Mouse (Mus musculus): Measurements from ENCODE around the gene Diexf. TPM values are rescaled to one million over a fixed set of nuclear protein-coding genes. Genes with fewer than 3 reads are reported as not detected.

Diexf gene
- total RNA-seq, 1 experiment, result 25.6 TPM

DNA sequence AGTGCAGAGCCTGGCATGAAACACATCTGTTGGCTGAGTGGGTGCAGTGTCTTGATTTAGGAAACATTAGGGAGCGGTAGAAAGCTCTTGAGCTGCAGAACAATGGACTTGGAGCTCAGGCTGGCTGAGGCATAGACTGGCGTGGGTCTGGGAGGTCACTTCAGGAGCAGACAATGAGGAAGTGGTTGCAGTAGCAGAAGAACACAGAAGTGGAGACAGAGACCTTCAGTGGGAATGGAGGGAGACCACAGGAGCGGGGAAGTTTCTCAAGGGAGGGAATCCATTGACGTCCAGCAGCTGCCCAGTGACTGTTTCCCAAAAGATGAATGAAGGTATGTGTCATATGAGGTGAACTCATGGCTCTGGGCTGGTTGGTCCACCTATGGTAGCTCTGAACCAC lies 15.0 kb upstream of the Diexf start:
- DNase-seq (ENCODE audit: low read depth, low spot score), result no peak
- TF ChIP-seq HCFC1 (IDR thresholded peaks at IDR 0.05; ENCODE audit: borderline replicate concordance, insufficient read depth, low read length), result no peak
- no peak for TF ChIP-seq ZC3H11A (IDR thresholded peaks at IDR 0.05; ENCODE audit: borderline replicate concordance, low read depth, low read length)
- no peak for TF ChIP-seq CHD2 (IDR thresholded peaks at IDR 0.05; ENCODE audit: low read depth, low read length)
- TF ChIP-seq ZNF384 (IDR thresholded peaks at IDR 0.05; ENCODE audit: low read depth, low read length), result no peak
- no peak for TF ChIP-seq MAFK (IDR thresholded peaks at IDR 0.05; ENCODE audit: insufficient read depth, low read depth, low read length)
- Histone ChIP-seq H3K9me3 (ENCODE audit: control insufficient read depth, insufficient read depth, low read depth, low read length) (no peaks in the 10 kb centered on the region), H3K9ac (ENCODE audit: insufficient read depth, low read depth, low read length, poor library complexity, severe bottlenecking) (no peak overlapping the region), H3K36me3 (ENCODE audit: control insufficient read depth, insufficient read depth, low read length, poor library complexity, severe bottlenecking) (no peaks in the 10 kb centered on the region), H3K27ac (ENCODE audit: insufficient read depth, low read depth, low read length, poor library complexity, severe bottlenecking) (no peak overlapping the region), H3K4me3 (ENCODE audit: insufficient read depth in 1 of 2, low read depth in 1 of 2, low read length in 2 of 2, poor library complexity in 1 of 2, severe bottlenecking in 1 of 2) (no peak overlapping the region), H3K4me1 (ENCODE audit: control insufficient read depth in 2 of 2, insufficient read depth in 2 of 2, low read length in 2 of 2, poor library complexity in 1 of 2) (no peaks in the 10 kb centered on the region)
- in situ Hi-C loops (cut with MboI; ENCODE audit: low sequenced_read_pairs in 2 of 2, unreplicated experiment in 2 of 2), result no loop called here

DNA sequence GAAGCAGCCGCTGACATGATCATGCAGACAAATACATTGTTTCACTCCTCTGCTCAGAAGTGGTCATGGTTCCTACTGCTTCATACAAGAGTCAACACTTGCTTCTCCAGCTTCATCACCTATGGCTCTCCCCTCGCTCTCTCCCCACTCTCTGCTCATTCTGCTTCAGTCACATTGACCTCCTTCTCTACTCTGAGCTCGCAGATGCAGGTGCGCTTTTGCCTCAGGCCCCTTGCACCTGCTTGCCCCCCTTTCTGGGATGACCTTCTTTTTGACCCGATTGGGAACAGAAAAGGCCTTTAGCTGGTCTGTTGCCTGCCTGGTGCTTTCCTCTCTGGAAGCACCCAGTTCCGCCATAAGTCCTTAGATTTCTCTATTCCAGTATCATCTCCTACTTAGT lies 14.4 kb upstream of the Diexf start:
- no peak for TF ChIP-seq ZC3H11A (IDR thresholded peaks at IDR 0.05; ENCODE audit: borderline replicate concordance, low read depth, low read length)
- TF ChIP-seq MAFK (IDR thresholded peaks at IDR 0.05; ENCODE audit: insufficient read depth, low read depth, low read length), result no peak
- TF ChIP-seq HCFC1 (IDR thresholded peaks at IDR 0.05; ENCODE audit: borderline replicate concordance, insufficient read depth, low read length), result no peak
- TF ChIP-seq ZNF384 (IDR thresholded peaks at IDR 0.05; ENCODE audit: low read depth, low read length), result no peak
- TF ChIP-seq CHD2 (IDR thresholded peaks at IDR 0.05; ENCODE audit: low read depth, low read length), result no peak
- Histone ChIP-seq H3K36me3 (ENCODE audit: control insufficient read depth, insufficient read depth, low read length, poor library complexity, severe bottlenecking) (no peaks in the 10 kb centered on the region), H3K27ac (ENCODE audit: insufficient read depth, low read depth, low read length, poor library complexity, severe bottlenecking) (no peak overlapping the region), H3K9ac (ENCODE audit: insufficient read depth, low read depth, low read length, poor library complexity, severe bottlenecking) (no peak overlapping the region), H3K4me3 (ENCODE audit: insufficient read depth in 1 of 2, low read depth in 1 of 2, low read length in 2 of 2, poor library complexity in 1 of 2, severe bottlenecking in 1 of 2) (no peak overlapping the region), H3K4me1 (ENCODE audit: control insufficient read depth in 2 of 2, insufficient read depth in 2 of 2, low read length in 2 of 2, poor library complexity in 1 of 2) (no peaks in the 10 kb centered on the region; a peak in 1 of 4 replicates), H3K9me3 (ENCODE audit: control insufficient read depth, insufficient read depth, low read depth, low read length) (no peaks in the 10 kb centered on the region)
- no peak for DNase-seq (ENCODE audit: low read depth, low spot score)
- in situ Hi-C loops (cut with MboI; ENCODE audit: low sequenced_read_pairs in 2 of 2, unreplicated experiment in 2 of 2), result no loop called here

DNA sequence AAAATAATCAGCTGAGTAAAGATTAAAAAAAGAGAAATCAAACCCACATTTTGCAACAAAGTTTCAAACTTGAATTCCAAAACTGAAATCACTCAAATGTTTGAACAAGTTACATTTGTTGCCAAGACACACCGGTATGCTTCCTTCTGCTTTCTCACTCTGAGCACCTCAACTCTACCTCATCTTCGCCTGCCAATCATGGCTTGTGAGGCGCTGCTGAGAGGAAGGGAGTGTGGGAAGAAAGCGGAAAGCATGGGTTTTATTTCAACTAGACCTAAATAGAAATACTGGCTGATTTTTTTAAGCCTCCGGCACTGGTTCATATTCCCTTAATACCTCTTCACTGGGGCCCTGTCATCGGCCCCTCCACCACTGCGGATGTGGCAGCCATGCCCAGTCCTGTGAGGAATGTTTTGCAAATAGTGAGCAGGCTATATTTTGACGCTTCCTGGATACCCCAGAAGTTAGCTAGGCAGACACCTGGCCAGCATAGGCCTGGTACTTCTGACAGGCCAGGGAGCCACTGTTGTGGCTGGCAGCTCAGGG lies 12.5 kb upstream of the Diexf start:
- H3K9me3 ChIP-seq (ENCODE audit: control insufficient read depth, insufficient read depth, low read depth, low read length), result no peaks in the 10 kb centered on the region
- no peak overlapping the region for H3K27ac ChIP-seq (ENCODE audit: insufficient read depth, low read depth, low read length, poor library complexity, severe bottlenecking)
- H3K4me3 ChIP-seq (ENCODE audit: insufficient read depth in 1 of 2, low read depth in 1 of 2, low read length in 2 of 2, poor library complexity in 1 of 2, severe bottlenecking in 1 of 2), result no peak overlapping the region
- DNase-seq (ENCODE audit: low read depth, low spot score), result no peak
- no peak overlapping the region for H3K9ac ChIP-seq (ENCODE audit: insufficient read depth, low read depth, low read length, poor library complexity, severe bottlenecking)
- no peaks in the 10 kb centered on the region; a peak in 1 of 4 replicates for H3K4me1 ChIP-seq (ENCODE audit: control insufficient read depth in 2 of 2, insufficient read depth in 2 of 2, low read length in 2 of 2, poor library complexity in 1 of 2)
- H3K36me3 ChIP-seq (ENCODE audit: control insufficient read depth, insufficient read depth, low read length, poor library complexity, severe bottlenecking), result no peaks in the 10 kb centered on the region
- TF ChIP-seq ZC3H11A (IDR thresholded peaks at IDR 0.05; ENCODE audit: borderline replicate concordance, low read depth, low read length) (no peak), MAFK (IDR thresholded peaks at IDR 0.05; ENCODE audit: insufficient read depth, low read depth, low read length) (no peak), CHD2 (IDR thresholded peaks at IDR 0.05; ENCODE audit: low read depth, low read length) (no peak), HCFC1 (IDR thresholded peaks at IDR 0.05; ENCODE audit: borderline replicate concordance, insufficient read depth, low read length) (no peak), ZNF384 (IDR thresholded peaks at IDR 0.05; ENCODE audit: low read depth, low read length) (no peak)
- in situ Hi-C loops (cut with MboI; ENCODE audit: low sequenced_read_pairs in 2 of 2, unreplicated experiment in 2 of 2), result no loop called here

DNA sequence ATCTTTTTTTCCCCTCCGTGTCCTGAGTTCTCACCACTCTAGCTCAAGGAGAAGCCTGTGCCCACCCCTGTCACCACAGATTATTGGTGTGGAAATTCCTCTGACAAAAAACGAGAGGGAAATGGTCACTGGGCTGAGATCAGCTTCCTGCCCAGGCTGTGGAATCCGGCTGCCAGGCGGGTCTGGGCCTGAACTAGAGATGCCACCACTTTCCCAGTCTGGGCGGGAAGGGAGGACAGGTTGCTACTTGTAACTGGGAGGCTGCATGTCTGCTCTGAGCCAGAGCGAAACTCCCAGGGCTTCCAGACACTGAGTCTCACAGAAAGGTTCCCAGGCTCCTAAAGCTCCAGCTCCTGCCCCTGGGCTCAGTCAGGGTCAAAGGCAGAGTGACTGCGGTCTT lies 11.0 kb upstream of the Diexf start:
- no peak for TF ChIP-seq MAFK (IDR thresholded peaks at IDR 0.05; ENCODE audit: insufficient read depth, low read depth, low read length)
- no peak for TF ChIP-seq ZC3H11A (IDR thresholded peaks at IDR 0.05; ENCODE audit: borderline replicate concordance, low read depth, low read length)
- no peak for TF ChIP-seq CHD2 (IDR thresholded peaks at IDR 0.05; ENCODE audit: low read depth, low read length)
- TF ChIP-seq HCFC1 (IDR thresholded peaks at IDR 0.05; ENCODE audit: borderline replicate concordance, insufficient read depth, low read length), result no peak
- no peak for TF ChIP-seq ZNF384 (IDR thresholded peaks at IDR 0.05; ENCODE audit: low read depth, low read length)
- Histone ChIP-seq H3K36me3 (ENCODE audit: control insufficient read depth, insufficient read depth, low read length, poor library complexity, severe bottlenecking) (no peaks in the 10 kb centered on the region), H3K4me1 (ENCODE audit: control insufficient read depth in 2 of 2, insufficient read depth in 2 of 2, low read length in 2 of 2, poor library complexity in 1 of 2) (no peaks in the 10 kb centered on the region; a peak in 1 of 4 replicates), H3K4me3 (ENCODE audit: insufficient read depth in 1 of 2, low read depth in 1 of 2, low read length in 2 of 2, poor library complexity in 1 of 2, severe bottlenecking in 1 of 2) (no peak overlapping the region), H3K9me3 (ENCODE audit: control insufficient read depth, insufficient read depth, low read depth, low read length) (no peaks in the 10 kb centered on the region), H3K27ac (ENCODE audit: insufficient read depth, low read depth, low read length, poor library complexity, severe bottlenecking) (no peak overlapping the region), H3K9ac (ENCODE audit: insufficient read depth, low read depth, low read length, poor library complexity, severe bottlenecking) (no peak overlapping the region)
- in situ Hi-C loops (cut with MboI; ENCODE audit: low sequenced_read_pairs in 2 of 2, unreplicated experiment in 2 of 2), result no loop called here
- no peak for DNase-seq (ENCODE audit: low read depth, low spot score)

DNA sequence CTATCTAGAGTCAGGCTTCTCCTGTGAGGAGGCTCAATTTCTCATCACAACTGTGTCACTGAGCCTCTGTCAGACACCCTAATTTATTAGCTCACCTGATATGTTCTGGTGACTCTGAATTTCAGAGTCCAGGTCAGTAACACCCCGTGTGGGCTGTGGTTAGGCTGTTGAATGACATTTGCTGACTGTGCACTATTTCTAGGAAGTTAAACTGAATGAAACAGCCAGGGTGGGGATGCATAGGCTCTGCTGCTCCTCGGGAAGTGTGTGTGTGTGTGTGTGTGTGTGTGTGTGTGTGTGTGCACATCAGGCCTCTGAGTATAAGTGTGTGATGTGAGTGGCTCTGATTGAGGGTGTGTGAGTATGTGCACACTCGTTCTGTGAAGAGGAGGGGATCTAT lies 8.6 kb upstream of the Diexf start:
- Histone ChIP-seq H3K27ac (ENCODE audit: insufficient read depth, low read depth, low read length, poor library complexity, severe bottlenecking) (no peak overlapping the region), H3K9ac (ENCODE audit: insufficient read depth, low read depth, low read length, poor library complexity, severe bottlenecking) (no peak overlapping the region), H3K4me3 (ENCODE audit: insufficient read depth in 1 of 2, low read depth in 1 of 2, low read length in 2 of 2, poor library complexity in 1 of 2, severe bottlenecking in 1 of 2) (no peak overlapping the region), H3K9me3 (ENCODE audit: control insufficient read depth, insufficient read depth, low read depth, low read length) (no peaks in the 10 kb centered on the region), H3K36me3 (ENCODE audit: control insufficient read depth, insufficient read depth, low read length, poor library complexity, severe bottlenecking) (no peaks in the 10 kb centered on the region), H3K4me1 (ENCODE audit: control insufficient read depth in 2 of 2, insufficient read depth in 2 of 2, low read length in 2 of 2, poor library complexity in 1 of 2) (no peaks in the 10 kb centered on the region; a peak in 1 of 4 replicates)
- in situ Hi-C loops (cut with MboI; ENCODE audit: low sequenced_read_pairs in 2 of 2, unreplicated experiment in 2 of 2), result no loop called here
- no peak for DNase-seq (ENCODE audit: low read depth, low spot score)
- TF ChIP-seq MAFK (IDR thresholded peaks at IDR 0.05; ENCODE audit: insufficient read depth, low read depth, low read length) (peak; percentile 91), ZNF384 (IDR thresholded peaks at IDR 0.05; ENCODE audit: low read depth, low read length) (no peak), ZC3H11A (IDR thresholded peaks at IDR 0.05; ENCODE audit: borderline replicate concordance, low read depth, low read length) (no peak)
